Mouse (Mus musculus) CH12.LX (cell line): ENCODE data around the gene Aspn. TPM values are rescaled to one million over a fixed set of nuclear protein-coding genes. Genes with fewer than 3 reads are reported as not detected.

Source experiments
- DNase-seq: peaks from one replicate; pipeline ENCODE4 v3.0.0-alpha.2; 2013; ENCODE audit errors: extremely low read depth
- H3K27ac ChIP-seq: 2 replicates; pipeline ENCODE4 v1.5.1; 2012; ENCODE audit warnings: low read depth, mild to moderate bottlenecking, control low read depth, moderate library complexity; ENCODE audit not compliant: insufficient read depth
- H3K27me3 ChIP-seq: replicated peaks from 2 replicates; pipeline ENCODE3; 2012; ENCODE audit warnings: inconsistent platforms
- H3K36me3 ChIP-seq, 2 experiments: replicated peaks in 1 of 2; 2 replicates each; pipeline versions ENCODE3 to v1.6.1; 2012; ENCODE audit warnings: inconsistent platforms in 1 of 2, low read length in 1 of 2, mild to moderate bottlenecking in 1 of 2, mixed read lengths in 1 of 2, moderate library complexity in 1 of 2; ENCODE audit not compliant: control insufficient read depth in 1 of 2, insufficient read depth in 1 of 2
- H3K4me1 ChIP-seq, 2 experiments: 2 replicates each; pipeline ENCODE4 v1.6.1; 2012; ENCODE audit warnings: inconsistent platforms in 1 of 2, moderate library complexity in 1 of 2; ENCODE audit not compliant: insufficient read depth in 2 of 2, control insufficient read depth in 1 of 2
- H3K4me2 ChIP-seq: 2 replicates; pipeline ENCODE4 v1.6.1; 2012; ENCODE audit warnings: low read depth, mild to moderate bottlenecking, control low read depth; ENCODE audit not compliant: poor library complexity, insufficient read depth, severe bottlenecking
- H3K4me3 ChIP-seq, 3 experiments: fragments of 150-350 bp in 1 of 3; sonication (generic) in 1 of 3; replicated peaks in 1 of 3; 2 replicates each; pipeline versions ENCODE3 to v1.5.1; 2011 to 2012; ENCODE audit warnings: low read depth in 2 of 3, low read length in 2 of 3, mild to moderate bottlenecking in 2 of 3, moderate library complexity in 2 of 3, control low read depth in 1 of 3, improper control_type of control experiment in 1 of 3, inconsistent platforms in 1 of 3, mixed read lengths in 1 of 3; ENCODE audit not compliant: poor library complexity in 1 of 3
- H3K79me2 ChIP-seq: replicated peaks from 2 replicates; pipeline ENCODE4 v1.6.1; 2012; ENCODE audit warnings: mild to moderate bottlenecking, moderate library complexity; ENCODE audit not compliant: control insufficient read depth, poor library complexity, insufficient read depth, severe bottlenecking; ENCODE audit errors: extremely low read depth
- H3K9ac ChIP-seq: 2 replicates; pipeline ENCODE4 v1.6.1; 2012; ENCODE audit warnings: low read depth, mild to moderate bottlenecking, control low read depth, moderate library complexity; ENCODE audit not compliant: insufficient read depth
- H3K9me3 ChIP-seq: replicated peaks from 2 replicates; pipeline ENCODE3; 2012; ENCODE audit warnings: low read length, inconsistent platforms, mixed read lengths
- CHD1 ChIP-seq: IDR thresholded peaks from 2 replicates; pipeline ENCODE4 v1.6.1; 2012; ENCODE audit warnings: low read depth, low read length, improper control_type of control experiment, inconsistent platforms
- CTCF ChIP-seq, 2 experiments: IDR thresholded peaks in 1 of 2; conservative IDR thresholded peaks in 1 of 2; 2 replicates each; pipeline ENCODE4 v1.5.1; 2011 to 2012; ENCODE audit warnings: low read depth in 2 of 2, low read length in 2 of 2, improper control_type of control experiment in 1 of 2, inconsistent platforms in 1 of 2, mild to moderate bottlenecking in 1 of 2, moderate library complexity in 1 of 2
- E2F4 ChIP-seq: IDR thresholded peaks from 2 replicates; pipeline ENCODE4 v1.6.1; 2011; ENCODE audit warnings: low read depth, low read length, improper control_type of control experiment; ENCODE audit not compliant: insufficient replicate concordance
- ETS1 ChIP-seq: conservative IDR thresholded peaks from 2 replicates; pipeline ENCODE4 v1.6.1; 2012; ENCODE audit warnings: low read depth, mild to moderate bottlenecking, inconsistent platforms, low read length, improper control_type of control experiment, moderate library complexity
- IRF4 ChIP-seq: IDR thresholded peaks from 2 replicates; pipeline ENCODE4 v1.6.1; 2014; ENCODE audit warnings: low read depth, mild to moderate bottlenecking, inconsistent platforms, low read length, improper control_type of control experiment
- JUN ChIP-seq: IDR thresholded peaks from 2 replicates; pipeline ENCODE4 v1.6.1; 2011; ENCODE audit warnings: low read depth, mild to moderate bottlenecking, low read length, improper control_type of control experiment, moderate library complexity; ENCODE audit not compliant: insufficient read depth
- JUND ChIP-seq: conservative IDR thresholded peaks from 2 replicates; pipeline ENCODE4 v1.6.1; 2011; ENCODE audit warnings: low read depth, low read length, improper control_type of control experiment
- KAT2A ChIP-seq: IDR thresholded peaks from 2 replicates; pipeline ENCODE4 v1.6.1; 2012; ENCODE audit warnings: low read length, improper control_type of control experiment, inconsistent platforms; ENCODE audit not compliant: insufficient replicate concordance
- MAFK ChIP-seq: IDR thresholded peaks from 2 replicates; pipeline ENCODE4 v1.6.1; 2011; ENCODE audit warnings: low read length, improper control_type of control experiment; ENCODE audit not compliant: insufficient replicate concordance
- MEF2A ChIP-seq: IDR thresholded peaks from 2 replicates; pipeline ENCODE4 v1.6.1; 2014; ENCODE audit warnings: low read depth, mild to moderate bottlenecking, inconsistent platforms, low read length, improper control_type of control experiment, borderline replicate concordance
- MXI1 ChIP-seq: IDR thresholded peaks from 2 replicates; pipeline ENCODE4 v1.6.1; 2011; ENCODE audit warnings: mild to moderate bottlenecking, low read depth, low read length, improper control_type of control experiment
- NRF1 ChIP-seq: IDR thresholded peaks from 2 replicates; pipeline ENCODE4 v1.6.1; 2014; ENCODE audit warnings: low read depth, mild to moderate bottlenecking, inconsistent platforms, low read length, improper control_type of control experiment, moderate library complexity
- POLR2A ChIP-seq: IDR thresholded peaks from 2 replicates; pipeline ENCODE4 v1.6.1; 2011; ENCODE audit warnings: low read depth, mild to moderate bottlenecking, improper control_type of control experiment, low read length
- RAD21 ChIP-seq: IDR thresholded peaks from 2 replicates; pipeline ENCODE4 v1.6.1; 2011; ENCODE audit warnings: low read depth, mild to moderate bottlenecking, low read length, improper control_type of control experiment, moderate library complexity
- RCOR1 ChIP-seq: conservative IDR thresholded peaks from 2 replicates; pipeline ENCODE4 v1.6.1; 2012; ENCODE audit warnings: low read depth, mild to moderate bottlenecking, inconsistent platforms, low read length, improper control_type of control experiment
- SMC3 ChIP-seq: IDR thresholded peaks from 2 replicates; pipeline ENCODE4 v1.6.1; 2011; ENCODE audit warnings: low read depth, low read length, improper control_type of control experiment
- TBP ChIP-seq: conservative IDR thresholded peaks from 2 replicates; pipeline ENCODE4 v1.6.1; 2011; ENCODE audit warnings: low read depth, low read length, improper control_type of control experiment
- USF1 ChIP-seq: IDR thresholded peaks from 2 replicates; pipeline ENCODE4 v1.6.1; 2014; ENCODE audit warnings: low read depth, mild to moderate bottlenecking, inconsistent platforms, low read length, improper control_type of control experiment
- ZKSCAN1 ChIP-seq: IDR thresholded peaks from 2 replicates; pipeline ENCODE4 v1.6.1; 2012; ENCODE audit warnings: low read depth, inconsistent platforms, low read length, improper control_type of control experiment, borderline replicate concordance
- dilution Hi-C: fragments of 300-500 bp; cut with MboI; formaldehyde crosslinking; loops from 2 replicates; pipeline ENCODE4 v1.14.3; 2020; ENCODE audit warnings: low sequenced_read_pairs; ENCODE audit not compliant: extremely low pct_unique_long_range_greater_than_20kb, extremely low pct_ligation_motif_present
- in situ Hi-C: fragments of 300-500 bp; cut with MboI; formaldehyde crosslinking; loops from 3 replicates; pipeline ENCODE4 v1.14.3; 2019; ENCODE audit warnings: low sequenced_read_pairs, low pct_ligation_motif_present, low pct_unique_long_range_greater_than_20kb, mixed read lengths
- polyA plus RNA-seq: library from polyadenylated mRNA; unstranded; fragments of >175 nt; gene quantifications from 2 replicates; pipeline ENCODE4 v1.2.1, GENCODE M21; 2012; ENCODE audit warnings: low read depth; ENCODE audit not compliant: insufficient read length
- total RNA-seq, 2 experiments: library from RNA; depleted of rRNA; stranded (reverse); fragments of 300-350 nt in 1 of 2; fragments of >200 nt in 1 of 2; gene quantifications; 2 replicates each; pipeline ENCODE4 v1.2.3; 2012 to 2014

The Aspn gene
- total and polyA plus RNA-seq, 3 experiments: 0.23 TPM; not detected in 2

- no peak overlapping the region for H3K4me3 ChIP-seq
- no peaks in the 10 kb centered on the region for H3K36me3 ChIP-seq
- no peak for TF ChIP-seq SMC3
- TF ChIP-seq MEF2A: no peak
- TF ChIP-seq CHD1: no peak
- TF ChIP-seq MAFK: no peak
- TF ChIP-seq JUN: no peak
- no peaks in the 10 kb centered on the region for H3K4me1 ChIP-seq
- no peak overlapping the region for H3K9ac ChIP-seq
- no peak for DNase-seq
- no peaks in the 10 kb centered on the region for H3K79me2 ChIP-seq
- dilution Hi-C loops (no loop called here), in situ Hi-C loops (no loop called here)
- H3K4me2 ChIP-seq: no peak overlapping the region
- no peaks in the 10 kb centered on the region for H3K9me3 ChIP-seq
- H3K27me3 ChIP-seq: no peaks in the 10 kb centered on the region
- no peak overlapping the region for H3K27ac ChIP-seq
Measured at GRCm38 (mm10) chr13:49526235-49526634, 18.0 kb upstream of the Aspn start.

GRCm38 (mm10) chr13:49530636-49531035 is 13.6 kb upstream of the Aspn start:
- H3K9me3 ChIP-seq: no peaks in the 10 kb centered on the region
- no peaks in the 10 kb centered on the region for H3K4me1 ChIP-seq
- dilution Hi-C loops: no loop called here
- H3K9ac ChIP-seq: no peak overlapping the region
- no peaks in the 10 kb centered on the region for H3K36me3 ChIP-seq
- in situ Hi-C loops: no loop called here
- no peaks in the 10 kb centered on the region for H3K27me3 ChIP-seq
- H3K79me2 ChIP-seq: no peaks in the 10 kb centered on the region
- H3K4me3 ChIP-seq: no peak overlapping the region
- H3K27ac ChIP-seq: no peak overlapping the region
- H3K4me2 ChIP-seq: no peak overlapping the region
- DNase-seq: no peak
- TF ChIP-seq JUN (no peak), MEF2A (no peak), E2F4 (no peak), MXI1 (no peak), ZKSCAN1 (no peak), CTCF (conservative IDR thresholded peaks at IDR 0.05 in 1 of 2, IDR thresholded peaks at IDR 0.05 in 1 of 2; ENCODE audit: low read depth in 2 of 2, low read length in 2 of 2) (no peak), RCOR1 (no peak), KAT2A (no peak), NRF1 (no peak), JUND (no peak), USF1 (no peak), TBP (no peak), ETS1 (no peak), SMC3 (no peak), IRF4 (no peak), RAD21 (no peak), POLR2A (no peak)
